Mouse (Mus musculus): ENCODE measurements at regions not wholly inside any gene's neighbourhood (a gene's known extent, or its start where the extent isn't known, plus 50 kb on each side); places are given as distances from the start of the nearest gene placed in this dataset.
"Not testable (repeated sequence)": the region's sequence is repeated elsewhere in the genome, so short reads cannot be mapped to it uniquely, and the experiment has no call there.

GRCm38 (mm10) chr6:24324718-24325117 is 156.8 kb upstream of the Slc13a1 start:
- Histone ChIP-seq H3K4me3 (no peak overlapping the region), H3K27ac (no peak overlapping the region; the same call in 1 of the 2 replicates)
- intact Hi-C loops (cut with DNase I): no loop called here
- no peak for DNase-seq (ENCODE audit: extremely low spot score in 1 of 2, low spot score in 2 of 2)
- no peak for TF ChIP-seq CTCF (IDR thresholded peaks at IDR 0.05)

DNA sequence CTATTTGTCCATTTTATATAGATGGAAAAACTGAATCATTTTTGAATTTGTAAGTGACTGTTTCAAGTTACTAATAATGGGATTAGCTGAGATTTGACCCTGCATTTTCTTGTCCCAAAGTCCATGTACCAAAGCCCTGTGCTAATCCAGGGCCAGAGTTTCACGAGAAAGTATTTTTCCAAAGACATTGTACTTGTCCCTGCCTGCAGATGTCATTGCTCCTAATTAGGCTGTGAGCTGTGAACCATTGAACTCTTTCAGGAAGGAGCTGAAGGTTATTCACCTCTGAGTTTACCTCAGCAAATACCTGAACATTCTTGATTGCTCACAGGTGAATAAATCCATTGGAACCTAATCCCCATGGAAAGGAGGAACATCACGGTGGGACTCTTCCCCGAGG is 154.5 kb upstream of the Slc13a1 start:
- TF ChIP-seq CTCF (IDR thresholded peaks at IDR 0.05): no peak
- no peak for DNase-seq (ENCODE audit: extremely low spot score in 1 of 2, low spot score in 2 of 2)
- intact Hi-C loops (cut with DNase I): no loop called here
- H3K27ac ChIP-seq: no peak overlapping the region
- H3K4me3 ChIP-seq: no peak overlapping the region

DNA sequence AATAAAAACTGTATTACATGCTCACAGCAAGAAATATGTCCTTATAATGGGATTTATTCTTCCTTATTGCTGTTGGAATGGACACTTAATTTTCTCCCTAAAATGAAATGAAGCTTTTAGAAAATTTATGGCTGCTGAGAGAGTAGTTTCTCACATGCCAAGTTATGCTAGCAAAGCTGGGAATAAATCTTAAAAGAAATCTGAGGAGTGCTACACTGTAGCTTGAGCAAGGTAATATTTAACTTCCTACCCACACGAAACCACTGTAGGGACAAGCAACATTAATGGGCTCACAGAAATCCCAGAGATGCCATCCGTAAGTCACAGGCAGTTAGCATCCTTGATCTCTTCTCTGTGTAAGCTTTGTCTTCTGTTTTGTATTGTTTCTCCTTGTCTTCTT is 151.0 kb upstream of the Slc13a1 start:
- Histone ChIP-seq H3K27ac (no peak overlapping the region), H3K4me3 (no peak overlapping the region)
- intact Hi-C loops (cut with DNase I): no loop called here
- DNase-seq (ENCODE audit: extremely low spot score in 1 of 2, low spot score in 2 of 2): no peak
- TF ChIP-seq CTCF (IDR thresholded peaks at IDR 0.05): no peak

GRCm38 (mm10) chr6:24310675-24311074 is 142.8 kb upstream of the Slc13a1 start:
- no peak overlapping the region for H3K4me3 ChIP-seq
- H3K27ac ChIP-seq: no peak overlapping the region
- DNase-seq (ENCODE audit: extremely low spot score in 1 of 2, low spot score in 2 of 2): no peak
- TF ChIP-seq CTCF (IDR thresholded peaks at IDR 0.05): no peak
- intact Hi-C loops (cut with DNase I): no loop called here

GRCm38 (mm10) chr6:24309810-24310209 is 141.9 kb upstream of the Slc13a1 start:
- DNase-seq (ENCODE audit: extremely low spot score in 1 of 2, low spot score in 2 of 2): no peak
- Histone ChIP-seq H3K27ac (no peak overlapping the region), H3K4me3 (no peak overlapping the region)
- intact Hi-C loops (cut with DNase I): no loop called here
- no peak for TF ChIP-seq CTCF (IDR thresholded peaks at IDR 0.05)

- intact Hi-C loops (cut with DNase I): no loop called here
- no peak for TF ChIP-seq CTCF (IDR thresholded peaks at IDR 0.05)
- no peak overlapping the region for H3K27ac ChIP-seq
- no peak for DNase-seq (ENCODE audit: extremely low spot score in 1 of 2, low spot score in 2 of 2)
- no peak overlapping the region for H3K4me3 ChIP-seq
Observed at GRCm38 (mm10) chr6:24301681-24302080, 133.8 kb upstream of the Slc13a1 start.

GRCm38 (mm10) chr6:24301146-24301545 is 133.3 kb upstream of the Slc13a1 start:
- TF ChIP-seq CTCF (IDR thresholded peaks at IDR 0.05): no peak
- no peak overlapping the region for H3K4me3 ChIP-seq
- intact Hi-C loops (cut with DNase I): no loop called here
- H3K27ac ChIP-seq: no peak overlapping the region
- DNase-seq (ENCODE audit: extremely low spot score in 1 of 2, low spot score in 2 of 2): no peak

GRCm38 (mm10) chr6:24298562-24299212 is 130.8 kb upstream of the Slc13a1 start:
- no peak overlapping the region for H3K27ac ChIP-seq
- intact Hi-C loops (cut with DNase I): no loop called here
- TF ChIP-seq CTCF (IDR thresholded peaks at IDR 0.05): no peak
- H3K4me3 ChIP-seq: no peak overlapping the region
- DNase-seq (ENCODE audit: extremely low spot score in 1 of 2, low spot score in 2 of 2): no peak

GRCm38 (mm10) chr6:24288757-24289156 is 120.9 kb upstream of the Slc13a1 start:
- H3K27ac ChIP-seq; H3K4me3 ChIP-seq; intact Hi-C loops (cut with DNase I); DNase-seq (ENCODE audit: extremely low spot score in 1 of 2, low spot score in 2 of 2): not testable (repeated sequence)

DNA sequence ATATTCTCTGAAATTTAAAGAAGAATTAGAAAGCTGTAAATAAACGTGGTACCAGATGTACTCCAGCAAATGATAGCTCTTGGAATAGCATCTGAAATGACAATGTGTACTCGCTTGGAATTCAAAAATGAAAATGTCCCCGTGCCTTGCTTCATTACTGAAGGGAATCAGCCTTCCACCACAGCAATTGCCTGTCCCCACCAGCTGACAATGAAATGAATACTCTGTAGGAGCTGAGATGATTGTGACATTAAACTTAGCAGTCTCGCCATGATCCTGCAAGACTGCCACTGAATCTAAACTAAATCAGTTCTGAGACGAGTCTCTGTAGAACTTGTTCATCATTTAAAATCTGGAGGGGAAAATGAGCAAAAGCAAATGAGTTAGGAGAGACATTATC is 104.9 kb upstream of the Slc13a1 start:
- TF ChIP-seq CTCF (IDR thresholded peaks at IDR 0.05): no peak
- H3K4me3 ChIP-seq: no peak overlapping the region
- intact Hi-C loops (cut with DNase I): no loop called here
- no peak for DNase-seq (ENCODE audit: extremely low spot score in 1 of 2, low spot score in 2 of 2)
- H3K27ac ChIP-seq: no peak overlapping the region

DNA sequence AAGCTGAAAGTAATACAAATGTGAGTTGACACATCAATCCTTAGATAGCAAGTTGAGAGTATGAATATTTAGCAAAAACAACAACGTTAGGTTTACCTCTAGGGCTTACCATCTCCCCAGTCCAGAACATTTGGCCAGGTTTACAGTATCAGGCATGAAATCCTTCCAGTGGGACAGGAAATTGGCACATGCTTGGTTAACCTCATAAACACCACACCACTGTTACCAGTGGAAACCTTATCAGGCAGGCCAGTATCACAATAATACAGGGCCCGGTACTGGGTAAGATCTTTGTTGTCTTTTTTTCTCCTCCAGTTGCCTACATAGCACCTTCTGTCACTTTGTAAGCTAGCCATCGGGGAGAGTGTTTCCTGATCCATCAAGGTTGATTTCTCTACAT is 101.7 kb upstream of the Slc13a1 start:
- no peak for DNase-seq (ENCODE audit: extremely low spot score in 1 of 2, low spot score in 2 of 2)
- TF ChIP-seq CTCF (IDR thresholded peaks at IDR 0.05): no peak
- H3K27ac ChIP-seq: no peak overlapping the region
- intact Hi-C loops (cut with DNase I): no loop called here
- no peak overlapping the region for H3K4me3 ChIP-seq

GRCm38 (mm10) chr6:24263796-24264195 is 95.9 kb upstream of the Slc13a1 start:
- DNase-seq (ENCODE audit: extremely low spot score in 1 of 2, low spot score in 2 of 2): no peak
- no peak for TF ChIP-seq CTCF (IDR thresholded peaks at IDR 0.05)
- intact Hi-C loops (cut with DNase I): no loop called here
- Histone ChIP-seq H3K4me3 (no peak overlapping the region), H3K27ac (no peak overlapping the region)

DNA sequence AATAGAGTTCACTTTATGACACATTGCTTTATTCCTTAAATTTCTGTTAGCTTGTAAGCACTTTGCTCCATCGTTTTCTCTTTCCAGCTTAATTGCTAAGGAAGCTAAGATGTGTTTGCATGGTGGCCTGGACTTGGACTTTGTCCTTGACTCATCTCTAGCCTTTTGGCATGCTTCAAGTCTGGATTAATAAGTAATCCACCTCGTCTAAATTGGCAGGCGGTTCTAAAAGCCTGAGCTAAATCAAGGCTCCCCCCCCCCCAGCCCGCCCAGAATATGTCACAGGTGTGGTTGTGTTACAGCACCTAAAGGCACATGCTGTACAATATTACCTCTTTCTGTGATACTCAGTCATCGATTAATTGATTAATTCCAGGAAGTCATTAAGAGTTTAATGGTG is 94.7 kb upstream of the Slc13a1 start:
- Histone ChIP-seq H3K4me3 (no peak overlapping the region), H3K27ac (no peak overlapping the region)
- no peak for DNase-seq (ENCODE audit: extremely low spot score in 1 of 2, low spot score in 2 of 2)
- TF ChIP-seq CTCF (IDR thresholded peaks at IDR 0.05): no peak
- intact Hi-C loops (cut with DNase I): no loop called here
